Mouse (Mus musculus) layer of hippocampus, adult 11-12 months (tissue): ENCODE results near the gene Agpat2.

Source experiments
- DNase-seq: peaks from one replicate; pipeline ENCODE4 v3.0.0; 2022; ENCODE audit warnings: low spot score

The Agpat2 gene

GRCm38 (mm10) chr2:26603720-26604671, at the start of gene Agpat2:
Gene Agpat2 (minus strand): TSS chr2:26604417.
- DNase-seq, result peak; percentile 38

DNA sequence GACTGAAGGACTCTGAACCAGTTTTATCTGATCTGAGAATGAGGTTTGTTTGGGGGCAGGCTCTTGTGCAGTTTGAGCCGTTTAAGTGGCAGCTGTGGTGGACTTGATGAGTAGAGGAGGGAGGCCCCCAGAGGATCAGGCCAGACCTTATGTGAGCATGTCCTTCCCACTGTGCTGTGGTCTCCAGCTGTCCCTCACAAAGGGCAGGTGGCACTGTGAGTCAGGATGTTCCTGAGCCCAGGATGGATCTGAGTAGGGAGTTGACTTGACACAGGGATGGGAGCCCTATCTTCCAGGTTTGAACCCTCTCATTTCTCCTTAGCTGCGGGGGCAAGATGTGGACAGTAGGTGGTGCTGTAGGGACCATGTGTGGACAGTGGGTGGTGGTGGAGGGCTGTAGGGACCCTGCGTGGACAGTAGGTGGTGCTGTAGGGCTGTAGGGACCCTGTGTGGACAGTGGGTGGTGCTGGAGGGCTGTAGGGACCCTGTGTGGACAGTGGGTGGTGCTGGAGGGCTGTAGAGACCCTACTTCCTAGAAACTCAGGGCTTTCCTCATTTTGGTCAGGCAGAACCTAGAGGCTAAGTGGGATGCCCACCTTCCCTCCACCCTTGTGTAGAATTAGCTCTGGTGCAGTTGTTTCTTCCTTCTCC, 42.6 kb upstream of the Agpat2 start:
- peak; percentile 78 for DNase-seq

DNA sequence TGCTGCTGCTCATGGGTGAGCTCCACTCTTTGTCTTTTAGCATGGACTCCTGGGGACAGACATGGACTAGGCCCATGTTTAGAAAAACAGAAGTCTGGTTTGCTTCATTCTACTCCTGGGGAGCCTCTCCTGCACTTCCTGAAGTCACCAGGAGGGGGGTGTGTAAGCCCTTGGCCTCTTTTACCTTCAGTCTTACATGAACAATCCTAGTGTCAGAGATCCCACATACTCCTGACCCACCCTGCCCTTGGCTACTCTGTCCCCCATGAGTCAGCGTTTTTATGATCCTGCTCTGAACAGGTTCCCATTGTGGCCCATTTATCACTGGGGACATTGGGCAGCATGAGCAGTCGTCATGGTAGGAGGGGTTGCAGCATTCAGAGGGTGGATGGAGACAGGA, 39.7 kb upstream of the Agpat2 start:
- no peak for DNase-seq

DNA sequence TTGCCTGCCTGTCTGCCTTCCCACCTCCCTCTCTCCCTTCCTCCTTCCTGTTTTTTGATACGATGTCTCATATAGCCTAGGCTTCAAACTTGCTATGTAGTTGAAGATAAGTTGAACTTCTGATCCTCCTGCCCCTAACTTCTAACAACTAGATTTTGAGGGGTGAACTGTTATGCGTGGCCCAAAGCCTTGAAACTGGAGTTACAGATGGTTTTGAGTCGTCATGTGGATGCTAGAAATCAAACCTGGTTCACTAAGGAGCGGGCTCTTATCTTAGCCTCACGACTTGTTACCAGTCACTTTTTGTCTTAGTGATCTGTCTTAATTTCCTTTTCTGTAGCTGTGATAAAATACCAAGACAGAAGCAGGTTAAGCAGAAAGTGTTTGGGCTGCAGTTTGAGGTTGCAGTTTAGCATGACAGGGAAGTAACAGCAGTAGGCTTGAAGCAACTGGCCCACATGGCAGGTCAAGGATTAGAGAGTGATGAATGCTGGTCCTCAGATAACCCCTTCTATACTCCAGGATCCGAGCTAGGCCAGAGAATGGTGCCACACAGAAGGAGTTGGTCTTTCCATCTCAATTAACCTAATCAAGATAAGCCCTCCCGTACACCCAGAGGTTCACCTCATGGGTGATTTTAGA, 36.9 kb upstream of the Agpat2 start:
- no peak for DNase-seq

DNA sequence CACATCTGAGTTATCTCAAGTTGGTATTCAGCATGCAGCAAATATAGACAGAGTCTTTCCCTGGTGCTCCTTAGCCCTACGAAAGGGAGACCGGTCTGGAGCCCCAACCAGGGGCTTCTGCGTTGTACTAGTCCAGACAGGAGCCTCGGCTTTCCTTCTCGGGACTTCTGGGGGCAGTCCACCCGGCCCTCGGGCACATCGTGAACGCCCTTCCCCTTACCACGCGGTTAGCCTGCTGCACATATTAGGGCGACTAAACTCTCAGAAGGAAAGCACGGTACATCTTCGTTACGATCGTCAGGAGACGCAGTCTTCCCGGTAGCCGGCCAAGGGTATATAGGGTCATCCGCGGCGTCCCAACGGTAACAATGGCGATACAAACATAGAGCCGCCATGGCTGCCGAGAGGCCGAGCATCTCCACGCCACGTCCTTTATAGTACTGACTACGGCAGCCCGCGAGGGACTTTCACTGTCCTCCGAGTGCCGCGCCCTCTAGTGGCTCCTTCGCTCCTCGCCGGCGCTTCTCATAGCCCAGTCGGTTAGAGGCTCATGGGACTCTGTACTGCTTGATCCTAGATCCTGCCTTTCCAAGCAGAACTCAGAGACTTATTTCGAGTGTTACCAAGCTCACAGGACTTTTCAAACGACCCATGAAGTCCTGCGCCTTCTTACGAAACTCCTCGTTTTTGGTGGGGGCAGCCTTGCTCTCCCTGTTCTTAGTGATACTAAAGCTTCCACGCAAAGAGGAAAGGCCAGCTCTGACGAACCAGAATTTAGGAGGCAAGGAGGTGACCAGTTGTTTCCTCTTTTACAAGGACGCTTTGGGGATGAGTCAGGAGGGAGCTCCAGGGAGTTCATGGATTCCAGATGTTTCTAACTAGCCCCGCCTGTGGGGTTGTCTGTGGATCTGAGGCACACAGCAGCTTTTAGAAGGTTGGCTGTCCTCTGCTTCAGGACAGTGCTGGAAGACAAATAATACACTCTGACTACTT, 35.9 kb upstream of the Agpat2 start:
- DNase-seq, result peak; percentile 97

- no peak for DNase-seq
Observed at GRCm38 (mm10) chr2:26639083-26639482, 34.9 kb upstream of the Agpat2 start.

DNA sequence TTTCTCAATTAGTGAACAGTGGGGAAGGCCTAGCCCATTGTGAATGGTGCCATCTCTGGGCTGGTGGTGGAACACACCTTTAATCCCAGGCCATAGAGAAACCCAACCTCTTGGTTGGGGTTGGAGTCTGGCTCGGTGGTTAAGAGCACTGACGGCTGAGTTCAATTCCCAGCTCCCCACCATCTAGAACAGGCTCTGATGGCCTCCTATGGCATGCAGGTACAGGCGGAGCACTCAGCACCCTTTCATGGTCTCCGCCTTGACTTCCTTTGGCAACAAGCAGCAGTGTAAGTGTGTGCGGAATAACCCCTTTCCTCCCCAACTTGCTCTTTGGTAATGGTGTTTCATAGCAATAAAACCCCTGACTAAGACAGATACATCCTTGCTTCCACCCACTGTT, 34.4 kb upstream of the Agpat2 start:
- DNase-seq, result no peak

- no peak for DNase-seq
Observed at GRCm38 (mm10) chr2:26638039-26638438, 33.8 kb upstream of the Agpat2 start.

DNA sequence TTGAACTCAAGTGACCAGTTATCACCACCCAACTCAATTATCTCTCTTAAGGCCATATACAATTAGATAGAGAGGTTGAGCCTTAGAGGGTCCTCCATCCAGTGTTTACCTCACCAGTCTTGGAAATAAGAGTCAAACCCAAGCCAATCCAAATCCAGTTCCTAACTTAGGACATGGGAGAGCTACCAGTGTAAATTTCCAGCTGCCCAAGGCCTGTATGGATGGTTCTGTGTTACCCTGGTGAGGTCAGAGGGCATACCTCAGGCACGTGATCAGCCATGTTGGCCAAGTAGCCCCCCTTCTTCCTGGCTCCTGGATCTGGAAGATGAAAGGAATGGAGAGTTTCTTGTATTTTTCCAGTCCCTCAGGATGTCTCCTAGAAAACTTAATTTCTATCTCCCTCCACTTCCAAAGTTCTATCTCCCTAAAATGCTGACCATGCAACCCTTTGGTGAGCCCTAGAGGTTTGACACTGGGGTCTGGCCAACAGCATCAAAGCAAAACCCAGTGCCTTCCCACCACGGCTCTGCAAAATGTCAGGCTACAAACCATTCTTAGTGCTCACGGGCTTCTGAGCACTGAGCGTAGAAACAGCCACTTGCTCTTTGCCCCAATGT, 33.2 kb upstream of the Agpat2 start:
- DNase-seq, result no peak

GRCm38 (mm10) chr2:26636325-26636635, 32.1 kb upstream of the Agpat2 start:
- DNase-seq, result no peak

GRCm38 (mm10) chr2:26635489-26636324, 31.5 kb upstream of the Agpat2 start:
- no peak for DNase-seq

DNA sequence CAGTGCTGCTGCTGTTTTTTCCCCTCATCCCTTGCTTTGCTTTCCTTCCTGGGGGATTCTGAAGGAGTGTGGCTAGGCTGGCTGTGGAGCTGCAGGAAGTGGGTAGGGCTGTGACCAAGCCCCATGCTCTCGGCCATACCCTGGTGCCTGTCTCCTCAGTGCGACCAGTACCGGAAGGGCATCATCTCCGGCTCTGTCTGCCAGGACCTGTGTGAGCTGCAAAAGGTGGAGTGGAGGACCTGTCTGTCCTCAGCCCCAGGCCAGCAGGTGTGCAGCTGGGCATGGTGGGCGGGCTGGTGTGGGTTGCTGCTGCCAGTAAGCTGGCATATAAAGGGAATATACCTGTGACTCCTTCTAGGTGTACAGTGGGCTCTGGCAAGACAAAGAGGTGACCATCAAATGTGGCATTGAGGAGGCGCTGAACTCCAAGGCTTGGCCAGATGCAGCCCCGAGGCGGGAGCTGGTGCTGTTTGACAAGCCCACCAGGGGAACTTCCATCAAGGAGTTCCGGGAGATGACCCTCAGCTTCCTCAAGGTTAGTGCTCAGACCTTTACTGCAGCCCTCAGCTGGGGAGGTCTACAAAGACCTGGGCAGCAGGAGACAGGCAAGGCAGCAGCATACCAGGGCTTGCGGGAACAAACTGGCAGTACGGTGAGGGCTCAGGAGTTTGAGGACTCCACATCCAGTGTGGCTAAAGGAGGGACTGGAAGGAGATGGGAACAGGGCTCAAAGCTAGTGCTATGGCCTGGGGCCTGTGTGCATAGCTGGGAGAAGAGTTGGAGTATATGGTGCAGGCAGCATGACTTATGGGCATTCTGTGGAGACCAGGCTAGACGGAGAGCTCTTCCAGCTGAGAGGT, 30.6 kb upstream of the Agpat2 start:
- DNase-seq, result no peak

GRCm38 (mm10) chr2:26633953-26634530, 29.8 kb upstream of the Agpat2 start:
- DNase-seq, result no peak

GRCm38 (mm10) chr2:26632541-26633395, 28.6 kb upstream of the Agpat2 start:
- DNase-seq, result no peak

DNA sequence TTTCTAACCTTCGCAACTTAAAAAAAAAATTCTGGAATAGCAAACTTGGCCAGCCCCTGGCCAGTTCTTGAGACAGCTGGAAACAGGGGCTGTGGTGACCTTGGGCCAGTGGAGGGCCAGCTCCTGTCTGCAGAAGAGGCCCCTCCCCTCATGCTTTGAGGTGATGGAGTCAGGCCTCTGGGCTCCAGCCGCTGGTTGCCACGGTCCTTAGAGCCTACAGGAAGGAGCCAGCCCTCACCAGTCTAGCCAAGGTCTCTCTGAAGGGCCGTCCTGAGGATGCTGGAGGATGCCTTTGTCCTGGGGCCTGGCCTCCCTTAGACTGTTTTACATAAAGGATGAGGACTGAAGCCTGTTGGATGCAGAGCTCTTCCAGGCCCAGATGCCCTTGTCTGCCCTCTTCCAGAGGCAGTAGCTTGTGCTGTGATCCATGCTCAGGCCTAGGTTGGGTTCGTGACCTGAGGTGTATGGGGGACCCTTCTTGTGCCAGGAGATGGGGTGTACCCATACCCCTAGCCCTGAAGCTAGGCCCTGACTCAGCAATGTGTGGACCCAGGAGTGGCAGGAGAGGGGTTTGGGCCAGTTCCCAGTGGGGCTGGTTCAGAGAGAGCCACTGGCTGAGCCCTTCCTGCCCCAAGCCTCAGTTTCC, 24.7 kb upstream of the Agpat2 start:
- no peak for DNase-seq

- DNase-seq, result peak; percentile 89
Observed at GRCm38 (mm10) chr2:26627921-26628739, 23.9 kb upstream of the Agpat2 start, which contains the start of gene Fam69b. Gene Fam69b (plus strand): TSS chr2:26628457.

DNA sequence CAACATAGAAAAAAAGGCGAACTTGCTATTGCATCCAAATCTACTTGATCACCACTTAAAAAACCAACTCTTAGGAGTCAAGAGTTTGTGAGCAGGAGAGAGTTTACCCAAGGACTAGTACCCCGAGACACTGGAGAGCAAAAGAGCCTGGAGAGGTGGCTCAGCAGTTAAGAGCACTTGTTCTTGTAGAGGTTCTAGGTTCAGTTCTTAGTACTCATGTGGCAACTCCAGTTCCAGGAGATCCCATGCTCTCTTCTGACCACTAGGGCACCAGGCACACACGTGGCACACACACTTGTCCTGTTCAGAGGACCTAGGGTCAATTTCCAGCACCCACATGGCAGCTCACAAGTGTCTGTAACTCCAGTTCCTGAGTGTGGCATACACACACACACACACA, 21.9 kb upstream of the Agpat2 start:
- no peak for DNase-seq
